Mouse (Mus musculus) layer of hippocampus, postnatal 36 days (tissue): Measurements from ENCODE around the gene Olfr272. TPM values are rescaled to one million over a fixed set of nuclear protein-coding genes. Genes with fewer than 3 reads are reported as not detected.

Experiments used
- DNase-seq, 2 experiments: peaks; one replicate each; pipeline ENCODE4 v3.0.0; 2022
- total RNA-seq, 2 experiments: library from RNA; stranded (reverse); gene quantifications; 2 replicates each; pipeline ENCODE4 v1.2.3; 2021

The Olfr272 gene
- not detected for total RNA-seq

- no peak for DNase-seq
Observed at GRCm38 (mm10) chr4:52919078-52919477, at the start of gene Olfr272. Gene Olfr272, minus strand, starts transcription at chr4:52919178.

DNA sequence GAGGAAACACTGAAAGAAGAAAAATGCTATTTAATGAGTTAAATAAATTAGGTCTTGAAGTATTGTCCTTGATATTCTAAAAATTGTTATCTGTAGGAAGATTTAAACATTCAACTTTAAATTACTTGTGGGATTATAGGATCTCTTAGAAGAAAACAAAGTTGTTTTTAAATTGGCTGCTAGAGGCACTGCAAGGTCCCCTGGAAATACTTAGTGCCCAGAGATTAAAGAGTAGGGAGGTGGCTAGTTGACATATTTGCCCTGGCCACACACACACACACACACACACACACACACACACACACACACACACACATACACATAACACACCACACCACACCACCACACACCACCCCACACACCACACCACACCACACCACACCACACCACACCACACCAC, 45.3 kb upstream of the Olfr272 start, which contains the start of gene Olfr270:
Gene Olfr270 (plus strand): TSS at position 301 of the 400 bp plus-strand sequence.
- no peak for DNase-seq

GRCm38 (mm10) chr4:52958693-52959092, 39.7 kb upstream of the Olfr272 start:
- peak; percentile 37 to 52 for DNase-seq

DNA sequence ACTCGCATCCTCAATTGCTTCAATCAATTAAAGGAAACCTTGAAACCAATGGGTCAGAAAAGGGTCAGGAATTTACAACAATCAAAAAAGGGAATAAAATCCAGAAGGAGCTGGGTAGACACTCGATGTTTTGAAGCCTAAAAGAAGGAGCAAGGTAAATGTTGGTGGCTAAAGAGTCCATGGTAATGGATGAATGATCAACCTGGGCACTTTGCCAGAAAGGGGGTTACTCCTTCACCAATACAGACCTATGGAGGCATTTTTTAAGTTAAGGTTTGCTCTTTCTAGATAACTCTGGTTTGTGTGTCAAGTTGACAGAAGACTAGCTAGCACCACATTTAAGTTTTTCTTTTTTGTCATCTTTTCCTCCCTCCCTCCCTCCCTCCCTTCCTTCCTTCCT, 30.0 kb upstream of the Olfr272 start:
- DNase-seq, result no peak

DNA sequence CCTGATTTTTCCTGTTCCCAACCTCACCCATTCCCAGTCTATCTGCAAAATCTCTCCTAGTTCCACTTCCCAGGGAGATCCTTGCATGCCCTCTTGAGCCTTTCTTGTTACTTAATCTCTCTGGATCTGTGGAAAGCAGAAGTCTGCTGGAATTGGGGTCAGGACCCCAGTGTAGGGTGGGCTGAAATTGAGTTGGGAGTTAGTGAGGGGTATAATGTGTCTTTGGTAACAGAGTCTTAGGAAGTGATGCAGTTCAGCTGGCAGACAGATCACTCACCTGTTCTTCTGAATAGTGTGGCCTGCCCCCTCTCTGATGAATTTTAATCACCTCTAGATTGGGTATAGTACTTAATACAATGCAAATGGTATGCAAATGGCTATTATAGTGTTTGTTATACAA, 27.7 kb upstream of the Olfr272 start:
- no peak for DNase-seq

- DNase-seq, result no peak
Observed at GRCm38 (mm10) chr4:52930480-52930879, 11.5 kb upstream of the Olfr272 start.

GRCm38 (mm10) chr4:52917311-52917688, 1.7 kb downstream of the Olfr272 start:
- no peak for DNase-seq

DNA sequence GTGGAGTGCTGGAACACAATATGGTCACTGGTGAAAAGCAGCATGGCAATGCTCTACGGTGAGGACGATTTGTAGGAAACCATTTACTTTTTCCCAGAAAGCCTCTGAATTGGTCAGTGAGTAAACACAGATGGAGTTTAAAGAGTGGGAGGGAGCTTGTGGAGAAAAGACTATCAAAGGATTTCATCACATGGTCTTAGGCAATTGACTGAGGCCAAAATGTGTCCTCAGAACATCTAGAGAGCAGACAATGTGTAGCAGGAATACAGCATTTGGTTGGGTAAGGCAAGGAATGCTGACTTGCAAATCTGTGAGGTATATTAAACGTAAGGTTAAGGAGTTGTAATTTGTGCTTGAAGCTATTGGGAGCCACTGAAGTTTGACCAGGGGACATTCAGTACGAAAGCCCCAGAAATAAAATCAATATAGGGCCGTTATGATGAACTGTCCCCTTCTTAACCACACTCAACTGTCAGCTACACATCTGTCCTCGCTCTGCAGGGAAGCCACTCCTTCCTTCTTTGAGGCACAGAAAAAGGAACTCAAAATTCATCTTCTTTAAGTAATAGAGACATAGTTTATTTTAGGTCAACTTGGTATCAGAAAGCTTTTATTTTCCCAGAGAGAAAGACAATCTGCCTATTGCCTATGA, 2.2 kb downstream of the Olfr272 start:
- no peak for DNase-seq

- DNase-seq, result no peak
Observed at GRCm38 (mm10) chr4:52912409-52912808, 6.6 kb downstream of the Olfr272 start.

DNA sequence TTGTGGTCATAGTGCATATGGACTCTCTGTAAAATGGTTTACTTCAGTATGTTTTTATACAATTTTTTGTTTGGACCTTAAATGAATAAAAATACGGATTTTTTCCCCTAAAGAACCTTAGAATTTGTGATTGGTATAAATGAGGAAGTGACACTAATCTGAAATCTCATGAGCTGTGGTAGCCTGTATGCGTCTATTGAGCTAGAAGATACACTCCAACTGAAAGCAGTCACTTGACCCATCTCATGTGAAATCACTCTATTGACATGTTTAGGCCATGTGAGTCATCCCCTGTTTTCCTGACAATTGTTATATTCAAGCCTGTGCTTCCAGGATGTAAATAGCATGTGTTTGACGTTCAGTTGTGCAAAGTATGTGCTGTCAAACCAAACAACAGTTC, 9.4 kb downstream of the Olfr272 start:
- DNase-seq, result no peak

GRCm38 (mm10) chr4:52864156-52864555, 54.8 kb downstream of the Olfr272 start:
- DNase-seq, result peak; percentile 7 to 15

Other genes starting within 250 kb of the Olfr272 start
- gene Olfr275, start 104.6 kb downstream of the Olfr272 start, total RNA-seq, result not detected
- not detected for gene Olfr273, start 59.9 kb downstream of the Olfr272 start, total RNA-seq
- gene Olfr270, start 45.4 kb upstream of the Olfr272 start, total RNA-seq, result not detected
- gene Nipsnap3a, start 70.1 kb upstream of the Olfr272 start, total RNA-seq, result not detected
- 10 to 100 TPM; 13.9 to 19.7 TPM for gene Nipsnap3b, start 92.7 kb upstream of the Olfr272 start, total RNA-seq
- 10 to 100 TPM; 21.3 to 21.4 TPM for gene Abca1, start 240.7 kb upstream of the Olfr272 start, total RNA-seq